Mouse (Mus musculus) CD4-positive helper T cell, adult 2 months (primary cell): ENCODE data around the gene Adam1b.

Source experiments
- DNase-seq: peaks from one replicate; pipeline ENCODE4 v3.0.0-alpha.2; 2012; ENCODE audit warnings: low read depth, missing footprints, low spot score

Adam1b gene

DNA sequence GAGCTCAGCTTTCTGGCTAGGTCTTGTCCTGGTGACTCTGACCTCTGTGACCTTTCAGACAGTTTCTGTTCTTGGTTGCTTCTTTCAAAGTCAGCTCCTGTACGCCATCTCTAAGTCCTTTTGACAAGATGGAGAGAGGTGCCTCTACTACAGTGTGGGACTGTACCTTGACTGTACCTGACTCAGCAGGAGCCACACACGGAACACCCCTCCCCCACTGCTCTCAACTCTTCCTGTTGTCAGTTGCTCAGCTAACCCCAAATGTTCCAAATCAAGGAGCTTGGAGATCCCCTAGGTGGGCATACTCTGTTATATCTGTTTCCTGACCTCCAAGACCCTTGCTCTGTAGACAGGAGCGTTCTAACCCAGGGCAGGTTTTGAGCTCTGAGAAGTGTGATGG is at the start of gene Adam1b:
Adam1b (minus strand) TSS at position 205 of the 400 bp plus-strand sequence.
- no peak for DNase-seq

DNA sequence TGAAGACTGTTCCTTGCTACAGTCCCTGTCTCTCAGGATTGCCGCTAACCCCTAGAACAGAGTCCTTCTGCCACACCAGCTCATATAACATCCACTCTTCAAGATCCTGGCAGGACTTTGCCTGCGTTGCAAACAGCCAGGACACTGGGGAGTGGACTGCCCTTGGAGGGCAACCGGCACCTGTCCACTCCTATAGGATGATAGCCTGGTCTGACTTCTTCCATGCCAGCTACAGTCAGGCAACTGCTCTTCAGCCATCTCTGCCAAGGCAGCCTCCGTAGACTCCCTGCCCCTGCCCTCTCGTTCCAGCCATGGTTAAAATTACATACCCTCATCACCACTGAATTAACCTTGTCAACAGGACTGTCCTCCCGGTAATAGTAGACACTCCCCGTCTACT is 46.0 kb upstream of the Adam1b start:
- DNase-seq: no peak

DNA sequence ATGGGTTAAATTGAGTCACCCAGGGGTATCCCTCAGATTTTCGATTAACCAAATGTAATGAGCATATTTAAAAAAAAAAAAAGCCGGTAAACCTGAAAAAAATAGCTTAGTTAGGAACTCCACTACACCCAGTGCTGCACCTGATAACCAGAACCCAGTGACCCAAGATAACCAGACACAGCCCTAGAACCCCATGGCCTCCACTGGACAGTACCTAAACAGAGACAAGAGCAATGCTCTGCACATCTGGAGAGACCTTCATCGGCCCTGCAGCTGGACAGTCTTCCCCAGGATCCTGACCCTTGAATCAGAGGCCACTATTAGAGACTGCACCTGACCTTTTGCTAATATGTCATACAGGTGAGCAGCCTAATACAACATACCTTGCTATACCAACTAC is 43.8 kb upstream of the Adam1b start:
- no peak for DNase-seq

- DNase-seq: peak; percentile 63
Measured at GRCm38 (mm10) chr5:121546530-121546895, 43.3 kb upstream of the Adam1b start.

DNA sequence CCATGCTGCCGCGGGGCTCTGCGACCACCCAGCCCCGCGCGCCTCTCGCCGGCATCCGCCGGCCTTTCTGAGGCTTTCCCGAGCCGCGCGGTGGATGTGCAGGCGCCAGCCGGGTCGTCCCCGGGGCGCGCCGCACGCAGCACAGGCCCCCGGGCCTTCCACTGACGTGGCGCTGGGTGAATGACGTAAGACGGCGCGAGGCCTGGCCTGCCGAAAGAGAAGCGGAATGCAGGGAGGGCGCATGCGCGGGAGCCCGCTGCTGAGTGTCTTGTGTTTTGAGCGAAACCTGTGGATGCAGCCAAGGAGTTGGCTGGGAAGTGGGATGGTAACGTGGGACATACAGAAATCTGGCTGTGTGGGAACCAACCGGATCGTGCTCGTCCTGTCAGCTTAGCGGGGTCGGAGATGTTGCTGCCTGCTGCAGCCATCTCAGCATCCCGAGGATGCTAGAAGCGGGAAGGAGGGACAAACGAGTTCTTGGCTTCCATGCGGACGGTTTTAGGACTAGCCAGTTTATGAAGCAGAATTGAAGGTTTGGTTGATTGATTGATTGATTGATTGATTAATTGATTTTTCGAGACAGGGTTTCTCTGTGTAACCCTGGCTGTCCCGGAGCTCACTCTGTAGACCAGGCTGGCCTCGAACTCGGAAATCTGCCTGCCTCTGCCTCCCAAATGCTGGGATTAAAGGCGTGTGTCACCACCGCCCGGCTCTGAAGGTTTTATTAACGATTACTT is 42.7 kb upstream of the Adam1b start, which contains the start of gene Mapkapk5:
Mapkapk5 (minus strand) TSS at position 113 of the 737 bp plus-strand sequence.
- DNase-seq: peak; percentile 97

DNA sequence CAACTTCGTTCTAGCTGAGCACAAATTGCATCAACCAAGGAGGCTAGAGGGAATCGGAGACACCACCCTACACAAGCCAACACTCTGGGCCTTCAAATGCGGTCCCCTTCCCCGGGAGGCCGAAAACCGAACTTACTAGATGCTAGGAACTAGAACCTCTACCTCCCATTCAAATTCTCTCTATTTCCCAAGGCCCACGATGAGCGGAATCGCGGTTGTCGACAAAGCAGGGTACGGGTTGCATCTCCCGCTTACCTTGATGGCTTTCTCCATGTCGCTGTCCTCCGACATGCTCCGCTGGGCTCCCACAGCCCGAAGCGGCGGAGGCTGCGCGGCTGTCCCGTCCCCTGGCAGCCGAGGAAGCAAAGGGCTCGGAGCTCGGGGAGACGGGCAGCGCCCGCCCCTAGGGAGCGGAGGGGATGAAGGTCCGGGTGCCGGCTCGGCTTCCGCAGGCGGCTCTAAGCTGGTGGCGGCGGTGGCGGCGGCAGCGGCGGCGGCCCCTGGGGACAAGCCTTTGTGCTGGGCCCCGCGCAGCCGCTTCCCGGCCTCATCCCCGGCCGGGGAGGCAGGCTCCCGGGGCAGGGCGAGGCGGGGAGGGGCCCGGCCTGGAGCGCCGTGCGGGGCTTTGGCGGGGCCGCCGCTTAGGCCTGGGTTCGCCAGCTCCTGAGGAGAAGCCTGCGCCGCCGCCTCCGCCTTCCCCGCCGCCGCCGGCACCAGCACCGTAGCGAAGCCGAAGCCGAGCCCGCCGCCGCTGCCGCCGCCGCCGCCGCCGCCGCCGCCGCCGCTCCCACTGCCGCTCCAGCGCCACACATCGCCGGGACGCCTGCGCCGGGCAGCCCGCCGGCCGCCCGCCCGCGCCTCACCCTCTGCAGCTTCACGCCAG is 41.9 kb upstream of the Adam1b start, which contains the start of the genes Adam1a and Gm42878:
Adam1a (minus strand) TSS at position 573 of the 883 bp plus-strand sequence.
Gm42878 (minus strand) TSS at position 573 of the 883 bp plus-strand sequence.
- peak; percentile 65 for DNase-seq

DNA sequence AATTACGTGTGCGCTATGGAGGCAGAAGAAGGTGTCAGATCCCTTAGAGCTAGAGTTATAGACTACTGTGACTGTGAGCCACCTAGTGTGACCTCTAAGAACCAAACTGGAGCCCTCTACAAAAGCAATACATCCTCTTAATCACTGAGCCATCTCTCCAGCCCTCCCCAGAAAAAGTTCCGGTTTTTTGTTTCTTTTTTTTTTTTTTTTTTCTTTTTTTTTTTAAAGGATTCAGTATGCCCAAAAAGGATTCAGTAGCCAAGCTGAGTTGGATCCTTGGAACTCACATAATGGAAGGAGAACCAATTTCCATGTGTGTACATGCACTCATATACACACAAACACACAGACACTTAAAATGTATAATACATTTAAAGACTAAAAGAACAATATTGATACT is 40.1 kb upstream of the Adam1b start:
- no peak for DNase-seq

- DNase-seq: peak; percentile 14
Measured at GRCm38 (mm10) chr5:121541235-121541634, 38.0 kb upstream of the Adam1b start.

- DNase-seq: no peak
Measured at GRCm38 (mm10) chr5:121540066-121540465, 36.8 kb upstream of the Adam1b start.

GRCm38 (mm10) chr5:121537588-121537987 is 34.4 kb upstream of the Adam1b start:
- DNase-seq: no peak

DNA sequence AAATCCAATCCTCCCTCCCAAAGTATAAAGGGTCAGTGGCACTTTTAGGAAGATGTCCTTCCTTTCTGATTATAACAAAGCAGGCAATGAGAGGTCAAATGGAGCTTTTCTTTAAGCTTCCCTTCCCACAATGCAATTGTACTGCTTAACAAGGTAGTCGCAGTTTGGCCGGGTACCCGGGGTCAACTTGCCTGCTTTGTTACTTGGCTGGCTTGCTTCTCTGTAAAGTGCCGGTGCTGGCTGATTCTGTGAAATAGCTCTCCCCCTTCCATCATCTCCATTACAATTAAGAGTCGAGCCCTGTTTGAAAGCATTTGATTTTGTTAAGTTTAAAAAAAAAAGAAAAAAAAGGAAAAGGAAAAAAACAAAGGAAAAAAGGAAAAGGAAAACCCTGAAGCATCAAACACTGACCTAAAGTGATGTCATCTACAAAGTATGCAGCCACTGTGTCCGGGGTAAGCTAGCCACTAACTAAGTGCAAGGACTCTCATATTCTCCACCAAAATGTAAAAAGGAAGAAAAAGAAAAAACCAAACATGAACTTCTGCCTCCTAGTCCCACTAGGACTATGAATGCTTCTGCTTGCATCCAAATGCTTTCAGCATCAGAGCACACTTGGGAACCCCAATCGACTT is 33.8 kb upstream of the Adam1b start:
- no peak for DNase-seq

DNA sequence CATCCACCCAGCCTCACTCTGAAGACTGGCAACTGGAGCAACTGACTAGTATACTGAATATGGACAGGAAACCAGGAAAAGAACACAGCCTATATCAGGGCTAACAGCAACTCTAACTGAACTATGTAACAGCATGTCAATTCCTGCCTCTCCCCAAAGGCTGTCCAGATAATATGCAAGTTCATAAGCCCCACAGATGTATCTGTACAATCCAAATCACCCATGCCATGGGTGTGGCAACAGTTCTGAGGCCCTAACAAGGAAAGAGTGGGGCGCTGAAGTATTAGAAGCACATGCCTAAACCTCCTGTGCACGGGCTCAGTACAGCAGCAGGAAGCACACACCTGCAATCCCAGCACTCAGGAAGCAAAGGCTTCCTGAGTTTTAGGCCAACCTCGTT is 31.9 kb upstream of the Adam1b start:
- DNase-seq: no peak

- peak; percentile 37 for DNase-seq
Measured at GRCm38 (mm10) chr5:121534521-121534920, 31.3 kb upstream of the Adam1b start.

DNA sequence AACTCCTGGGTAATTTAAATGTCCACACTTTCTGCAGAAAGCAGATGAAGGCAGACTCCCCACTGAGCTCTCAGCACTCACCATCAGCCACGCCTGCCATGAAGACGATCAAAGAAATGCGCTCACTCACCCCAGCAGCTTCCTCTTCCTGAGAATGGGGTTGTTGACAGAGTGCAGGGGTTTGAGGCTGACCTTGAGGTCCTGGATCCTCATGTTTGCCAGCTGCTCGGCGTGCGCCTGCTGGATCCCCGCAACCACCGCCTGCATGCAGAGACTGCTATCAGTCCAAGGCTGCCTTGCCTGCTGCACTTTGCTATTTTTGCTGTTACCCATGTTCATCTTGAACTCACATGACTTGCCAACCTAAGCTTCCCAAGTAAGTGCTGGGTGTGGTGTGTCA is 23.7 kb upstream of the Adam1b start:
- DNase-seq: no peak

DNA sequence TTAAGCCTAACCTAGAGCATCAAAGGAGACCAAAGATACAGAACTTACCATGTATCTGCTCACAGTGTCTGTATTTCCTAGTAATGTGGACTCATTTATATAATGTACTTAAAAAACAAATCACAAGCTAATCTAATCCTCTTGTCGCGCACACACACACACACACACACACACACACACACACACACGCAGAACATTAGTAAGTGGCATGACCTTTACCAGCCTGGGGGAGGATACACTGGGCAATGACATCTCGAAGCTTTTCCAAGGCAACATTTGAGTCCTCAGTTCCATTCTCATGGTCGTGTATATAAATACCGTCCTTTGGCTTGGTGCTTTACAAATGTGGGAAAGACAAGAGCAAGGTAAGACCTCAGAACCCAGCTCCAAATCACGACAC is 23.3 kb upstream of the Adam1b start:
- no peak for DNase-seq

- no peak for DNase-seq
Measured at GRCm38 (mm10) chr5:121525774-121526450, 22.7 kb upstream of the Adam1b start.

DNA sequence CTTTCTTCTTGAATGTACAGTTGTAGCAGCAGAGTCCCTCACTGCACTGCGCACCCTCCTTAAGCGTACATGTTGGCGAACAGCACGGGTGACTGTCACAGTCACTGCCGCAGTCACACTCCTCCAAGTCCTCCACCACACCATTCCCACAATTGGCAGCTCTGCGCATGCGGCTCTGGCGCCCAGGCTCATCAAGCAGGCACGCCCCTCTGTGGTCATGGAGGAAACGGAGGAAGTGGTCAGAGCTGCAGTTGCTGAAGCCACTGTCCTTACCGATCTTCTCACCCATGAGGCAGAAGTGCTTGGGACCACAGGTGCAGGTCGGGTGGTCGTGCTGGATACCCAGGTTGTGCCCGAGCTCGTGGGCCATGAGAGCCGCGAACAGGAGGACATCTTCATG is 16.5 kb upstream of the Adam1b start:
- peak; percentile 28 for DNase-seq

DNA sequence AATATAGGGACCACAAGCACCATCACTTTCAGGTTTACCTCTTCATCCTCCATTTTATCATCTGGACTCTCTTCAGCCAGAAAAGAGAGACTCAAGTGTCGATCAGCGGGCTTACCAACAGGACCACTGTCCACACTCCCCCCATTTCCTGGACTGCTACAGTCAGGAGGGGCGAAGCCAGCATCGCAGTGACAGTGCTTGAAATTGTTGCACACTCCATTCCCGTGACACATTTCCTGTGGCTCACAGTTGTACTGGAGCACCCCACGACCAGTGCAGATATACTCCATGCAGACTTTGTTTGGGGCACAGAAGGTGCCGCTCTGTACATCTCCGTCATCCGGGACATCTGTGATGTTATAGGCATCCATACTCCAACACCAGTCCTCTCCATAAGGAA is 15.7 kb upstream of the Adam1b start:
- DNase-seq: no peak

- DNase-seq: no peak
Measured at GRCm38 (mm10) chr5:121510009-121510408, 6.8 kb upstream of the Adam1b start.

DNA sequence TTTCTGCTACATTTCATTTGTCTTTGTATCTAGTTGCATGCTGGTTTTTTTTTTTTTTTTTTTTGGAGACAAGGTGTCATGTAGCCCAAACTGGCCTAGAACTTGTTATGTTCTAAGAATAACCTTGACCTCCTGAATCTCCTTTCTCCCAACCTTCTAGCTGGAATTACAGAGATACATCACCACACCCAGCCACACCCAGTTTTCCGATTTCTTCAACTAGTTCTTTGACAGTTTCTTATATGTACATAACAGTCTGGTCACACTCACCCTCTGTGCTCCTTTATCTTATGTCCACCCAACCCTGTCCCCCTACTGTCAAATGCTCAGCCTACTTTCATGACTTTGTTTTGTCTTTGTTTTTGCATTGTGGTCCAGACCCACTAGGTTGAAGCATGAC is 3.6 kb upstream of the Adam1b start:
- DNase-seq: no peak

- peak; percentile 16 for DNase-seq
Measured at GRCm38 (mm10) chr5:121501424-121501996, 1.7 kb downstream of the Adam1b start.
